Mouse (Mus musculus): ENCODE results near the gene Rhbdf2. TPM values are rescaled to one million over a fixed set of nuclear protein-coding genes. Genes with fewer than 3 reads are reported as not detected.

Gene Rhbdf2
- polyA plus RNA-seq, 1 experiment from 2014 or later: 5.7 TPM

GRCm38 (mm10) chr11:116580711-116581375, 46.0 kb downstream of the Rhbdf2 start:
- peak; percentile 75 for ATAC-seq (ENCODE audit: low FRiP score, low TSS enrichment)
- TF ChIP-seq EP300 (optimal IDR thresholded peaks at IDR 0.05) (no peak), CTCF (IDR thresholded peaks at IDR 0.05; ENCODE audit: low read depth) (no peak)

GRCm38 (mm10) chr11:116580031-116580652, 46.7 kb downstream of the Rhbdf2 start:
- Histone ChIP-seq H3K9me3 (ENCODE audit: control insufficient read depth, low read length) (no peaks in the 10 kb centered on the region), H3K36me3 (ENCODE audit: control insufficient read depth, insufficient read depth, low read length) (no peaks in the 10 kb centered on the region), H3K4me1 (replicated peaks; ENCODE audit: control insufficient read depth, insufficient read depth) (no peaks in the 10 kb centered on the region), H3K27ac (replicated peaks) (no peak overlapping the region), H3K9ac (ENCODE audit: low read length) (no peak overlapping the region; the same call in 1 of the 2 replicates), H3K4me2 (replicated peaks; ENCODE audit: low read depth) (peak overlapping the region; percentile 90), H3K4me3 (ENCODE audit: low read depth, low read length) (peak overlapping the region; percentile 80), H3K27me3 (ENCODE audit: control insufficient read depth, insufficient read depth, low read length) (no peaks in the 10 kb centered on the region)
- ATAC-seq (ENCODE audit: low FRiP score, low TSS enrichment): no peak
- TF ChIP-seq EP300 (optimal IDR thresholded peaks at IDR 0.05): no peak
- no peak for TF ChIP-seq CTCF (IDR thresholded peaks at IDR 0.05; ENCODE audit: low read depth)
- WGBS: 28% methylated on average over 10 of the region's 10 CpGs
- DNase-seq (ENCODE audit: low spot score): no peak

More at GRCm38 (mm10) chr11:116580711-116581375, 46.0 kb downstream of the Rhbdf2 start:
- Histone ChIP-seq H3K27ac (replicated peaks) (peak overlapping the region; percentile 80), H3K4me2 (replicated peaks; ENCODE audit: low read depth) (peak overlapping the region; percentile 90), H3K9ac (ENCODE audit: low read length) (peak overlapping the region; percentile 85), H3K36me3 (ENCODE audit: control insufficient read depth, insufficient read depth, low read length) (no peaks in the 10 kb centered on the region), H3K27me3 (ENCODE audit: control insufficient read depth, insufficient read depth, low read length) (no peaks in the 10 kb centered on the region), H3K4me3 (ENCODE audit: low read depth, low read length) (peak overlapping the region; percentile 80), H3K4me1 (replicated peaks; ENCODE audit: control insufficient read depth, insufficient read depth) (no peaks in the 10 kb centered on the region), H3K9me3 (ENCODE audit: control insufficient read depth, low read length) (no peaks in the 10 kb centered on the region)
- peak; percentile 66 for DNase-seq (ENCODE audit: low spot score)
- under 1% methylated on average over 60 of the region's 91 CpGs for WGBS

GRCm38 (mm10) chr11:116579280-116579679, 47.5 kb downstream of the Rhbdf2 start:
- DNase-seq (ENCODE audit: low spot score): no peak
- no peak overlapping the region for H3K27ac ChIP-seq (replicated peaks)
- no peak overlapping the region for H3K9ac ChIP-seq (ENCODE audit: low read length)
- TF ChIP-seq CTCF (IDR thresholded peaks at IDR 0.05; ENCODE audit: low read depth): no peak
- TF ChIP-seq EP300 (optimal IDR thresholded peaks at IDR 0.05): no peak
- no peaks in the 10 kb centered on the region for H3K36me3 ChIP-seq (ENCODE audit: control insufficient read depth, insufficient read depth, low read length)
- ATAC-seq (ENCODE audit: low FRiP score, low TSS enrichment): no peak
- no peaks in the 10 kb centered on the region for H3K27me3 ChIP-seq (ENCODE audit: control insufficient read depth, insufficient read depth, low read length)
- no peaks in the 10 kb centered on the region for H3K4me1 ChIP-seq (replicated peaks; ENCODE audit: control insufficient read depth, insufficient read depth)
- no peak overlapping the region for H3K4me3 ChIP-seq (ENCODE audit: low read depth, low read length)
- WGBS: 95% methylated on average over 3 of the region's 3 CpGs
- H3K4me2 ChIP-seq (replicated peaks; ENCODE audit: low read depth): no peak overlapping the region
- H3K9me3 ChIP-seq (ENCODE audit: control insufficient read depth, low read length): no peaks in the 10 kb centered on the region

GRCm38 (mm10) chr11:116575396-116575795, 51.4 kb downstream of the Rhbdf2 start:
- WGBS: 97% methylated on average over 2 of the region's 2 CpGs

GRCm38 (mm10) chr11:116574982-116575381, 51.8 kb downstream of the Rhbdf2 start:
- no peaks in the 10 kb centered on the region for H3K36me3 ChIP-seq (ENCODE audit: control insufficient read depth, insufficient read depth, low read length)
- H3K27me3 ChIP-seq (ENCODE audit: control insufficient read depth, insufficient read depth, low read length): no peaks in the 10 kb centered on the region
- H3K9ac ChIP-seq (ENCODE audit: low read length): no peak overlapping the region
- H3K4me2 ChIP-seq (replicated peaks; ENCODE audit: low read depth): no peak overlapping the region
- DNase-seq (ENCODE audit: low spot score) (no peak), ATAC-seq (ENCODE audit: low FRiP score, low TSS enrichment) (no peak)
- no peak overlapping the region for H3K4me3 ChIP-seq (ENCODE audit: low read depth, low read length)
- 74% methylated on average over 6 of the region's 6 CpGs for WGBS
- no peaks in the 10 kb centered on the region; the same call in none of the 2 replicates for H3K4me1 ChIP-seq (replicated peaks; ENCODE audit: control insufficient read depth, insufficient read depth)
- no peak for TF ChIP-seq CTCF (IDR thresholded peaks at IDR 0.05; ENCODE audit: low read depth)
- TF ChIP-seq EP300 (optimal IDR thresholded peaks at IDR 0.05): no peak
- no peak overlapping the region for H3K27ac ChIP-seq (replicated peaks)
- no peaks in the 10 kb centered on the region for H3K9me3 ChIP-seq (ENCODE audit: control insufficient read depth, low read length)

More at GRCm38 (mm10) chr11:116575396-116575795, 51.4 kb downstream of the Rhbdf2 start:
- TF ChIP-seq EP300 (optimal IDR thresholded peaks at IDR 0.05) (no peak), CTCF (IDR thresholded peaks at IDR 0.05; ENCODE audit: low read depth) (no peak)
- Histone ChIP-seq H3K4me1 (replicated peaks; ENCODE audit: control insufficient read depth, insufficient read depth) (no peaks in the 10 kb centered on the region; the same call in none of the 2 replicates), H3K27me3 (ENCODE audit: control insufficient read depth, insufficient read depth, low read length) (no peaks in the 10 kb centered on the region), H3K9me3 (ENCODE audit: control insufficient read depth, low read length) (no peaks in the 10 kb centered on the region), H3K4me2 (replicated peaks; ENCODE audit: low read depth) (no peak overlapping the region), H3K27ac (replicated peaks) (no peak overlapping the region), H3K4me3 (ENCODE audit: low read depth, low read length) (no peak overlapping the region), H3K36me3 (ENCODE audit: control insufficient read depth, insufficient read depth, low read length) (no peaks in the 10 kb centered on the region), H3K9ac (ENCODE audit: low read length) (no peak overlapping the region)
- DNase-seq (ENCODE audit: low spot score) (no peak), ATAC-seq (ENCODE audit: low FRiP score, low TSS enrichment) (no peak)

- 64% methylated on average over 6 of the region's 6 CpGs for WGBS
- H3K27me3 ChIP-seq (ENCODE audit: control insufficient read depth, insufficient read depth, low read length): no peaks in the 10 kb centered on the region
- no peak overlapping the region for H3K9ac ChIP-seq (ENCODE audit: low read length)
- ATAC-seq (ENCODE audit: low FRiP score, low TSS enrichment) (no peak), DNase-seq (ENCODE audit: low spot score) (no peak)
- H3K9me3 ChIP-seq (ENCODE audit: control insufficient read depth, low read length): no peaks in the 10 kb centered on the region
- H3K4me1 ChIP-seq (replicated peaks; ENCODE audit: control insufficient read depth, insufficient read depth): no peaks in the 10 kb centered on the region; the same call in none of the 2 replicates
- no peak overlapping the region for H3K4me2 ChIP-seq (replicated peaks; ENCODE audit: low read depth)
- no peak for TF ChIP-seq CTCF (IDR thresholded peaks at IDR 0.05; ENCODE audit: low read depth)
- TF ChIP-seq EP300 (optimal IDR thresholded peaks at IDR 0.05): no peak
- no peaks in the 10 kb centered on the region for H3K36me3 ChIP-seq (ENCODE audit: control insufficient read depth, insufficient read depth, low read length)
- H3K27ac ChIP-seq (replicated peaks): no peak overlapping the region
- no peak overlapping the region for H3K4me3 ChIP-seq (ENCODE audit: low read depth, low read length)
Observed at GRCm38 (mm10) chr11:116574486-116574885, 52.3 kb downstream of the Rhbdf2 start.

Measured in stomach, postnatal 0 days (tissue).